Mouse (Mus musculus): ENCODE measurements around the gene Psmd11. TPM values are rescaled to one million over a fixed set of nuclear protein-coding genes. Genes with fewer than 3 reads are reported as not detected.

Psmd11 gene
- polyA plus RNA-seq (2015; fragmentation: Nextera tagmentation; extraction: Ambion mirVana), result 229 and 236 TPM in 2 replicates

GRCm38 (mm10) chr11:80428381-80429008 is at the start of gene Psmd11:
TSS of gene Psmd11 (plus strand) at chr11:80428615.

GRCm38 (mm10) chr11:80383019-80383625 is 45.3 kb upstream of the Psmd11 start, which contains the start of gene Zfp207:
TSS of gene Zfp207 (plus strand) at chr11:80383279.

GRCm38 (mm10) chr11:80476222-80477189 is 48.1 kb downstream of the Psmd11 start, which contains the start of gene Cdk5r1:
TSS of gene Cdk5r1 (plus strand) at chr11:80477023.

Other genes starting within 250 kb of the Psmd11 start
- gene Rnf135, start 244.8 kb upstream of the Psmd11 start, polyA plus RNA-seq (2015; fragmentation: Nextera tagmentation; extraction: Ambion mirVana), result 5.8 and 6.5 TPM in 2 replicates
- gene Rhot1, start 219.6 kb upstream of the Psmd11 start, polyA plus RNA-seq (2015; fragmentation: Nextera tagmentation; extraction: Ambion mirVana), result 39.6 and 41.7 TPM in 2 replicates
- 2.6 and 2.7 TPM in 2 replicates for gene Rhbdl3, start 127.7 kb upstream of the Psmd11 start, polyA plus RNA-seq (2015; fragmentation: Nextera tagmentation; extraction: Ambion mirVana)
- gene 5730455P16Rik, start 50.6 kb upstream of the Psmd11 start, polyA plus RNA-seq (2015; fragmentation: Nextera tagmentation; extraction: Ambion mirVana), result 22.9 and 24.2 TPM in 2 replicates
- 98.9 and 101 TPM in 2 replicates for gene Zfp207, start 45.3 kb upstream of the Psmd11 start, polyA plus RNA-seq (2015; fragmentation: Nextera tagmentation; extraction: Ambion mirVana)
- 4.5 and 4.6 TPM in 2 replicates for gene Cdk5r1, start 48.4 kb downstream of the Psmd11 start, polyA plus RNA-seq (2015; fragmentation: Nextera tagmentation; extraction: Ambion mirVana)

All from skeletal muscle tissue, postnatal 0 days (tissue).